Mouse (Mus musculus): Measurements from ENCODE around the gene Exosc6. TPM values are rescaled to one million over a fixed set of nuclear protein-coding genes. Genes with fewer than 3 reads are reported as not detected.

Exosc6 gene
- polyA plus RNA-seq, 1 experiment from 2014 or later: not detected

GRCm38 (mm10) chr8:111033482-111034215 is 22.5 kb upstream of the Exosc6 start:
- peak; percentile 98 for ATAC-seq (ENCODE audit: low FRiP score)
- H3K27ac ChIP-seq: peak overlapping the region; percentile 87
- H3K4me2 ChIP-seq (replicated peaks): peak overlapping the region; percentile 77
- no peaks in the 10 kb centered on the region for H3K9me3 ChIP-seq (ENCODE audit: control insufficient read depth, low read length)
- peaks cover 25% of the 10 kb centered on the region for H3K36me3 ChIP-seq (replicated peaks; ENCODE audit: control insufficient read depth, insufficient read depth)
- peak overlapping the region; percentile 67 for H3K4me3 ChIP-seq (replicated peaks; ENCODE audit: low read length)
- DNase-seq (ENCODE audit: low spot score): peak; percentile 99
- H3K9ac ChIP-seq: peak overlapping the region; percentile 77
- H3K27me3 ChIP-seq (ENCODE audit: control insufficient read depth, insufficient read depth, low read length): no peaks in the 10 kb centered on the region; the same call in none of the 2 replicates
- 5% methylated on average over 37 of the region's 37 CpGs for WGBS
- peaks cover 15% of the 10 kb centered on the region for H3K4me1 ChIP-seq (replicated peaks; ENCODE audit: control insufficient read depth, insufficient read depth, low read length)

- 22% methylated on average over 12 of the region's 12 CpGs for WGBS
- Histone ChIP-seq H3K9ac (peak overlapping the region; percentile 77), H3K36me3 (replicated peaks; ENCODE audit: control insufficient read depth, insufficient read depth) (peaks cover 32% of the 10 kb centered on the region), H3K4me3 (replicated peaks; ENCODE audit: low read length) (peak overlapping the region; percentile 67), H3K27ac (peak overlapping the region; percentile 87), H3K4me1 (replicated peaks; ENCODE audit: control insufficient read depth, insufficient read depth, low read length) (peaks cover 15% of the 10 kb centered on the region), H3K4me2 (replicated peaks) (peak overlapping the region; percentile 77), H3K9me3 (ENCODE audit: control insufficient read depth, low read length) (no peaks in the 10 kb centered on the region), H3K27me3 (ENCODE audit: control insufficient read depth, insufficient read depth, low read length) (no peaks in the 10 kb centered on the region; the same call in none of the 2 replicates)
- peak; percentile 52 for DNase-seq (ENCODE audit: low spot score)
- ATAC-seq (ENCODE audit: low FRiP score): 0 out of 2 replicates have a peak, but pooled peaks have one; percentile 14
Measured at GRCm38 (mm10) chr8:111034276-111034675, 21.9 kb upstream of the Exosc6 start.

GRCm38 (mm10) chr8:111036591-111036990 is 19.5 kb upstream of the Exosc6 start:
- Histone ChIP-seq H3K4me1 (replicated peaks; ENCODE audit: control insufficient read depth, insufficient read depth, low read length) (peaks cover 15% of the 10 kb centered on the region), H3K36me3 (replicated peaks; ENCODE audit: control insufficient read depth, insufficient read depth) (peaks cover 54% of the 10 kb centered on the region), H3K4me2 (replicated peaks) (no peak overlapping the region), H3K9ac (no peak overlapping the region), H3K4me3 (replicated peaks; ENCODE audit: low read length) (no peak overlapping the region), H3K27me3 (ENCODE audit: control insufficient read depth, insufficient read depth, low read length) (no peaks in the 10 kb centered on the region; the same call in 1 of the 2 replicates), H3K27ac (no peak overlapping the region), H3K9me3 (ENCODE audit: control insufficient read depth, low read length) (no peaks in the 10 kb centered on the region)
- WGBS: 96% methylated on average over 15 of the region's 15 CpGs
- DNase-seq (ENCODE audit: low spot score) (no peak), ATAC-seq (ENCODE audit: low FRiP score) (no peak)

- no peaks in the 10 kb centered on the region for H3K27me3 ChIP-seq (ENCODE audit: control insufficient read depth, insufficient read depth, low read length)
- no peak overlapping the region for H3K4me3 ChIP-seq (replicated peaks; ENCODE audit: low read length)
- WGBS: 95% methylated on average over 19 of the region's 19 CpGs
- no peaks in the 10 kb centered on the region for H3K4me1 ChIP-seq (replicated peaks; ENCODE audit: control insufficient read depth, insufficient read depth, low read length)
- no peak for ATAC-seq (ENCODE audit: low FRiP score)
- H3K9me3 ChIP-seq (ENCODE audit: control insufficient read depth, low read length): no peaks in the 10 kb centered on the region
- H3K36me3 ChIP-seq (replicated peaks; ENCODE audit: control insufficient read depth, insufficient read depth): peaks cover 99% of the 10 kb centered on the region
- H3K9ac ChIP-seq: no peak overlapping the region
- no peak for DNase-seq (ENCODE audit: low spot score)
- no peak overlapping the region for H3K27ac ChIP-seq
- no peak overlapping the region for H3K4me2 ChIP-seq (replicated peaks)
Measured at GRCm38 (mm10) chr8:111042546-111042945, 13.6 kb upstream of the Exosc6 start.

GRCm38 (mm10) chr8:111044003-111044734 is 12.0 kb upstream of the Exosc6 start:
- H3K27me3 ChIP-seq (ENCODE audit: control insufficient read depth, insufficient read depth, low read length): no peaks in the 10 kb centered on the region
- no peak overlapping the region for H3K4me3 ChIP-seq (replicated peaks; ENCODE audit: low read length)
- no peak overlapping the region for H3K27ac ChIP-seq
- WGBS: 47% methylated on average over 2 of the region's 2 CpGs
- no peak overlapping the region for H3K9ac ChIP-seq
- DNase-seq (ENCODE audit: low spot score) (no peak), ATAC-seq (ENCODE audit: low FRiP score) (no peak)
- no peaks in the 10 kb centered on the region for H3K4me1 ChIP-seq (replicated peaks; ENCODE audit: control insufficient read depth, insufficient read depth, low read length)
- H3K36me3 ChIP-seq (replicated peaks; ENCODE audit: control insufficient read depth, insufficient read depth): peaks cover 99% of the 10 kb centered on the region
- no peaks in the 10 kb centered on the region for H3K9me3 ChIP-seq (ENCODE audit: control insufficient read depth, low read length)
- no peak overlapping the region for H3K4me2 ChIP-seq (replicated peaks)

GRCm38 (mm10) chr8:111048694-111049093 is 7.4 kb upstream of the Exosc6 start:
- H3K4me1 ChIP-seq (replicated peaks; ENCODE audit: control insufficient read depth, insufficient read depth, low read length): no peaks in the 10 kb centered on the region
- ATAC-seq (ENCODE audit: low FRiP score) (no peak), DNase-seq (ENCODE audit: low spot score) (no peak)
- no peak overlapping the region for H3K4me3 ChIP-seq (replicated peaks; ENCODE audit: low read length)
- H3K4me2 ChIP-seq (replicated peaks): no peak overlapping the region
- H3K9ac ChIP-seq: no peak overlapping the region
- peaks cover 100% of the 10 kb centered on the region for H3K36me3 ChIP-seq (replicated peaks; ENCODE audit: control insufficient read depth, insufficient read depth)
- no peaks in the 10 kb centered on the region for H3K9me3 ChIP-seq (ENCODE audit: control insufficient read depth, low read length)
- no peak overlapping the region for H3K27ac ChIP-seq
- H3K27me3 ChIP-seq (ENCODE audit: control insufficient read depth, insufficient read depth, low read length): no peaks in the 10 kb centered on the region
- WGBS: 95% methylated on average over 2 of the region's 2 CpGs

GRCm38 (mm10) chr8:111049106-111049505 is 7.0 kb upstream of the Exosc6 start:
- H3K4me3 ChIP-seq (replicated peaks; ENCODE audit: low read length): no peak overlapping the region
- no peaks in the 10 kb centered on the region for H3K9me3 ChIP-seq (ENCODE audit: control insufficient read depth, low read length)
- no peak overlapping the region for H3K4me2 ChIP-seq (replicated peaks)
- no peak overlapping the region for H3K27ac ChIP-seq
- no peaks in the 10 kb centered on the region for H3K4me1 ChIP-seq (replicated peaks; ENCODE audit: control insufficient read depth, insufficient read depth, low read length)
- 96% methylated on average over 7 of the region's 7 CpGs for WGBS
- ATAC-seq (ENCODE audit: low FRiP score): no peak
- H3K9ac ChIP-seq: no peak overlapping the region
- no peaks in the 10 kb centered on the region for H3K27me3 ChIP-seq (ENCODE audit: control insufficient read depth, insufficient read depth, low read length)
- no peak for DNase-seq (ENCODE audit: low spot score)
- H3K36me3 ChIP-seq (replicated peaks; ENCODE audit: control insufficient read depth, insufficient read depth): peaks cover 100% of the 10 kb centered on the region

- Histone ChIP-seq H3K4me3 (replicated peaks; ENCODE audit: low read length) (no peak overlapping the region), H3K4me1 (replicated peaks; ENCODE audit: control insufficient read depth, insufficient read depth, low read length) (peaks cover 12% of the 10 kb centered on the region), H3K27ac (no peak overlapping the region), H3K9ac (no peak overlapping the region), H3K36me3 (replicated peaks; ENCODE audit: control insufficient read depth, insufficient read depth) (peaks cover 80% of the 10 kb centered on the region), H3K9me3 (ENCODE audit: control insufficient read depth, low read length) (no peaks in the 10 kb centered on the region), H3K4me2 (replicated peaks) (no peak overlapping the region), H3K27me3 (ENCODE audit: control insufficient read depth, insufficient read depth, low read length) (no peaks in the 10 kb centered on the region)
- ATAC-seq (ENCODE audit: low FRiP score): no peak
- no peak for DNase-seq (ENCODE audit: low spot score)
- WGBS: 94% methylated on average over 12 of the region's 12 CpGs
Measured at GRCm38 (mm10) chr8:111053827-111054518, 2.2 kb upstream of the Exosc6 start.

- Histone ChIP-seq H3K4me3 (replicated peaks; ENCODE audit: low read length) (no peak overlapping the region), H3K27ac (no peak overlapping the region), H3K9ac (no peak overlapping the region), H3K9me3 (ENCODE audit: control insufficient read depth, low read length) (no peaks in the 10 kb centered on the region), H3K27me3 (ENCODE audit: control insufficient read depth, insufficient read depth, low read length) (no peaks in the 10 kb centered on the region), H3K4me2 (replicated peaks) (no peak overlapping the region), H3K4me1 (replicated peaks; ENCODE audit: control insufficient read depth, insufficient read depth, low read length) (peaks cover 12% of the 10 kb centered on the region), H3K36me3 (replicated peaks; ENCODE audit: control insufficient read depth, insufficient read depth) (peaks cover 68% of the 10 kb centered on the region)
- 89% methylated on average over 17 of the region's 17 CpGs for WGBS
- no peak for ATAC-seq (ENCODE audit: low FRiP score)
- no peak for DNase-seq (ENCODE audit: low spot score)
Measured at GRCm38 (mm10) chr8:111055031-111055634, 1.0 kb upstream of the Exosc6 start.
